Mouse (Mus musculus) heart, postnatal 0 days (tissue): ENCODE results near the gene Rab5if. TPM values are rescaled to one million over a fixed set of nuclear protein-coding genes. Genes with fewer than 3 reads are reported as not detected.

Source experiments
- ATAC-seq: fragments of 200-750 bp; cut with Nextera tagmentation; 2 replicates; pipeline ENCODE4 v1.8.0; 2017; ENCODE audit warnings: low read depth, moderate number of reproducible peaks, moderate library complexity; ENCODE audit not compliant: insufficient read depth
- DNase-seq: peaks from one replicate; pipeline ENCODE4 v3.0.0-alpha.2; 2016; ENCODE audit warnings: low spot score
- H3K27ac ChIP-seq: fragments of 300-500 bp; sonication (generic); 2 replicates; pipeline ENCODE4 v1.5.1; 2014; ENCODE audit warnings: low read depth, mild to moderate bottlenecking
- H3K27me3 ChIP-seq: fragments of 300-500 bp; sonication (generic); 2 replicates; pipeline ENCODE4 v1.6.1; 2014; ENCODE audit warnings: low read length, mixed read lengths; ENCODE audit not compliant: control insufficient read depth, insufficient read depth
- H3K36me3 ChIP-seq: fragments of 300-500 bp; sonication (generic); replicated peaks from 2 replicates; pipeline ENCODE4 v1.6.1; 2014; ENCODE audit warnings: low read length, mixed read lengths; ENCODE audit not compliant: control insufficient read depth, insufficient read depth
- H3K4me1 ChIP-seq: fragments of 300-500 bp; sonication (generic); 2 replicates; pipeline ENCODE4 v1.6.1; 2014; ENCODE audit warnings: antibody characterized with exemption; ENCODE audit not compliant: control insufficient read depth, insufficient read depth
- H3K4me2 ChIP-seq: fragments of 300-500 bp; sonication (generic); 2 replicates; pipeline ENCODE4 v1.6.1; 2014; ENCODE audit warnings: low read depth, mild to moderate bottlenecking, low read length, moderate library complexity
- H3K4me3 ChIP-seq: fragments of 300-500 bp; sonication (generic); 2 replicates; pipeline ENCODE4 v1.5.1; 2014; ENCODE audit warnings: low read depth, low read length
- H3K9ac ChIP-seq: fragments of 300-500 bp; sonication (generic); replicated peaks from 2 replicates; pipeline ENCODE4 v1.6.1; 2014; ENCODE audit warnings: low read depth, low read length, mixed read lengths
- H3K9me3 ChIP-seq: fragments of 300-500 bp; sonication (generic); replicated peaks from 2 replicates; pipeline ENCODE4 v1.6.1; 2016; ENCODE audit warnings: low read length; ENCODE audit not compliant: control insufficient read depth
- CTCF ChIP-seq: IDR thresholded peaks from 2 replicates; pipeline ENCODE4 v1.5.1; 2016; ENCODE audit warnings: antibody characterized with exemption, control low read depth, low read depth
- EP300 ChIP-seq: IDR thresholded peaks from 2 replicates; pipeline ENCODE4 v1.6.1; 2016; ENCODE audit warnings: antibody characterized with exemption, low read depth
- WGBS: fragments of 180-500 bp; shearing (Covaris S2); extraction: QIAGEN DNeasy Blood & Tissue Kit; methylation state at CpG from one replicate; pipeline ENCODE4 v1.1.7; 2014; 5-methylcytosine and 5-hydroxymethylcytosine counted together
- polyA plus RNA-seq: library from polyadenylated mRNA; unstranded; fragments of >200 nt; fragmentation: Nextera tagmentation; extraction: Ambion mirVana; gene quantifications from 2 replicates; pipeline ENCODE4 v1.2.1, GENCODE M21; 2015
- total RNA-seq: library from RNA; depleted of rRNA; stranded (reverse); fragments of >200 nt; gene quantifications from 2 replicates; pipeline ENCODE4 v1.2.3, GENCODE M21; 2014; ENCODE audit warnings: low replicate concordance

Gene Rab5if
- total and polyA plus RNA-seq, 2 experiments from 2014 or later = 155 to 186 TPM

GRCm38 (mm10) chr2:156857385-156857791 lies 5.5 kb upstream of the Rab5if start:
- no peak for TF ChIP-seq EP300
- no peak for TF ChIP-seq CTCF
- peak overlapping the region; percentile 48 for H3K4me2 ChIP-seq
- H3K27me3 ChIP-seq = no peaks in the 10 kb centered on the region
- ATAC-seq = no peak
- 24% methylated on average over 3 of the region's 3 CpGs for WGBS
- peak overlapping the region; percentile 22; the same call in 1 of the 2 replicates for H3K9ac ChIP-seq
- peak overlapping the region; percentile 68 for H3K27ac ChIP-seq
- H3K4me1 ChIP-seq = 0 out of 2 replicates have a peak, but pooled peaks cover 10% of the 10 kb centered on the region
- no peaks in the 10 kb centered on the region for H3K36me3 ChIP-seq
- H3K4me3 ChIP-seq = peak overlapping the region; percentile 23
- peak; percentile 63 for DNase-seq
- no peaks in the 10 kb centered on the region for H3K9me3 ChIP-seq

DNA sequence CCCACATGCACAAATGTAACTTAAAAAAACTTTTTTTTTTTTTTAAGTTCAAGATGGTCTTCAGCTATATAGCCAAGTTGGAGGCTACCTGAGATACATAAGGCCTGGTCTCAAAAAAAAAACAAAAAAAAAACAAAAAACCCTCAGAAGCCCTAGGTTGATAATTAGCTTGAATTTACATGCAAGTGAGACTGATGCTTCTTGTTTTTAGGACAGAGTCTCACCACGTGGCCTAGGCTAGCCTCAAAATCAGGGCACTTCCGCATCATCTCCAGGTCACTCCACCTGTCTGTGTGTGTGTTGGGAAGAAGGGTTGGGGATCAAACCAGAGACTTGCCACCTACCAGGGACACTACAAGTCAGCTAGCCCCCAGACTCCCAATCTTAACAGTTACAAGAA lies 5.1 kb upstream of the Rab5if start, which contains the start of gene 4930518I15Rik:
TSS of gene 4930518I15Rik (minus strand) at position 112 of the 400 bp plus-strand sequence.
- Histone ChIP-seq H3K9ac (peak within 1 kb of the TSS; percentile 22; the same call in 1 of the 2 replicates), H3K4me3 (peak within 1 kb of the TSS; percentile 23), H3K4me2 (peak within 1 kb of the TSS; percentile 48), H3K36me3 (no peaks in the 10 kb centered on the region), H3K27me3 (no peaks in the 10 kb centered on the region), H3K4me1 (0 out of 2 replicates have a peak, but pooled peaks cover 10% of the 10 kb centered on the region), H3K27ac (peak within 1 kb of the TSS; percentile 68), H3K9me3 (no peaks in the 10 kb centered on the region)
- DNase-seq = no peak
- no peak for ATAC-seq
- 92% methylated on average over 2 of the region's 2 CpGs for WGBS
- no peak for TF ChIP-seq CTCF
- no peak for TF ChIP-seq EP300

GRCm38 (mm10) chr2:156858671-156859070 lies 4.3 kb upstream of the Rab5if start:
- Histone ChIP-seq H3K27me3 (no peaks in the 10 kb centered on the region), H3K27ac (no peak overlapping the region), H3K36me3 (no peaks in the 10 kb centered on the region), H3K9me3 (no peaks in the 10 kb centered on the region), H3K4me2 (no peak overlapping the region), H3K4me1 (peaks cover 10% of the 10 kb centered on the region; the same call in 1 of the 2 replicates), H3K4me3 (no peak overlapping the region), H3K9ac (no peak overlapping the region)
- no peak for TF ChIP-seq CTCF
- TF ChIP-seq EP300 = no peak
- ATAC-seq (no peak), DNase-seq (no peak)
- 79% methylated on average over 7 of the region's 7 CpGs for WGBS

- DNase-seq = peak; percentile 44
- H3K4me2 ChIP-seq = peak overlapping the region; percentile 91
- peaks cover 14% of the 10 kb centered on the region for H3K4me1 ChIP-seq
- under 1% methylated on average over 19 of the region's 19 CpGs for WGBS
- peaks cover 23% of the 10 kb centered on the region for H3K36me3 ChIP-seq
- H3K4me3 ChIP-seq = peak overlapping the region; percentile 92
- no peak for ATAC-seq
- peak overlapping the region; percentile 73 for H3K9ac ChIP-seq
- TF ChIP-seq EP300 (no peak), CTCF (no peak)
- no peaks in the 10 kb centered on the region for H3K9me3 ChIP-seq
- H3K27me3 ChIP-seq = no peaks in the 10 kb centered on the region
- peak overlapping the region; percentile 95 for H3K27ac ChIP-seq
Observed at GRCm38 (mm10) chr2:156862041-156862717, 749 bp upstream of the Rab5if start.

DNA sequence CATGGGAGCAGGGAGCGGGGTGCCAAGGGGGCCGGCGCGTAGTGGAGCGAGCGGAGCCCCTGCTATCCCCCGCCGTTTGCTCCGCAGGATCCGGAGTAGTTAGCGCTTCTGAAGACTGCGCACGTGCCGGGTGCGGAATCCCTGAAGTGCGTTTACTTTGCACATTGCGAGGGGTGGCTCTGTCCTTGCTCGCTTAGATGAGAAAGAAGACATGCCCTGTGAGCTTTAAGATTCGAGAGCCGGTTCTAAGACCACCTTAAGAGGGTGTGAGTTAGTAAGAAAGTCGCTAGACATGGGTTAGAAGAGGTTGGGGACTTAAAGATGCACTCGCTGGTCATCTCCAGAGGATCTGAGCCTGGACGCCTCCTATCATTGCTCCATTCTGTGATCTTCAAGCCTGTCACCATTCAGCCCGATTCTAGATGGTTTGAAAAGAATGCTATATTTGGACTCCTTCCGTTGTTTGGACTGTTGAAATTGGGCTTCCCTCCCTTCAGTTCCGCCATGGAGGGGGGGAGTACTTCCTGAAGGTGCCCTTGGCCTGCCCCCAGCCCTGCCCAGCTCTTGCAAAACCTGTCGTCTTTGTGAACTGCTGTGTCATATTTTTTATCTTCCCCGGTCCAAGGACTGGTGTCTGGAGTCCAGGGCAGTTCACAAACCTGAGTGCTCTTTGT lies 696 bp downstream of the Rab5if start:
- peak; percentile 36 for ATAC-seq
- Histone ChIP-seq H3K9ac (peak overlapping the region; percentile 97), H3K4me2 (peak overlapping the region; percentile 91), H3K27ac (peak overlapping the region; percentile 95), H3K36me3 (peaks cover 32% of the 10 kb centered on the region), H3K27me3 (no peaks in the 10 kb centered on the region), H3K4me3 (peak overlapping the region; percentile 92), H3K4me1 (peaks cover 13% of the 10 kb centered on the region), H3K9me3 (no peaks in the 10 kb centered on the region)
- WGBS = 1% methylated on average over 28 of the region's 28 CpGs
- TF ChIP-seq CTCF (no peak), EP300 (no peak)
- DNase-seq = peak; percentile 43
